Mouse (Mus musculus) hindbrain, postnatal 0 days (tissue): ENCODE results near the gene Zw10. TPM values are rescaled to one million over a fixed set of nuclear protein-coding genes. Genes with fewer than 3 reads are reported as not detected.

Source experiments
- ATAC-seq: fragments of 200-750 bp; cut with Nextera tagmentation; 2 replicates; pipeline ENCODE4 v1.8.0; 2017; ENCODE audit warnings: mild to moderate bottlenecking, moderate TSS enrichment, moderate library complexity
- DNase-seq: peaks from one replicate; pipeline ENCODE4 v3.0.0-alpha.2; 2015; ENCODE audit warnings: low spot score
- H3K27ac ChIP-seq: fragments of 300-500 bp; sonication (generic); 2 replicates; pipeline ENCODE4 v1.5.1; 2014; ENCODE audit warnings: mild to moderate bottlenecking
- H3K27me3 ChIP-seq: fragments of 300-500 bp; sonication (generic); 2 replicates; pipeline ENCODE4 v1.6.1; 2014; ENCODE audit warnings: low read length, mixed read lengths; ENCODE audit not compliant: insufficient read depth
- H3K36me3 ChIP-seq: fragments of 300-500 bp; sonication (generic); 2 replicates; pipeline ENCODE4 v1.6.1; 2014; ENCODE audit warnings: low read length, mixed read lengths; ENCODE audit not compliant: insufficient read depth
- H3K4me1 ChIP-seq: fragments of 300-500 bp; sonication (generic); 2 replicates; pipeline ENCODE4 v1.6.1; 2014; ENCODE audit warnings: antibody characterized with exemption, low read length, mixed read lengths; ENCODE audit not compliant: insufficient read depth
- H3K4me2 ChIP-seq: fragments of 300-500 bp; sonication (generic); 2 replicates; pipeline ENCODE4 v1.6.1; 2014; ENCODE audit warnings: low read depth, mild to moderate bottlenecking, low read length, moderate library complexity, mixed read lengths
- H3K4me3 ChIP-seq: fragments of 300-500 bp; sonication (generic); 2 replicates; pipeline ENCODE4 v1.5.1; 2014; ENCODE audit warnings: low read length
- H3K9ac ChIP-seq: fragments of 300-500 bp; sonication (generic); replicated peaks from 2 replicates; pipeline ENCODE4 v1.6.1; 2014; ENCODE audit warnings: mild to moderate bottlenecking, low read length, moderate library complexity, mixed read lengths
- H3K9me3 ChIP-seq: fragments of 300-500 bp; sonication (generic); 2 replicates; pipeline ENCODE4 v1.6.1; 2016; ENCODE audit warnings: low read length, mixed read lengths
- CTCF ChIP-seq: IDR thresholded peaks from 2 replicates; pipeline ENCODE4 v1.5.1; 2016; ENCODE audit warnings: antibody characterized with exemption, control low read depth, low read depth
- WGBS: fragments of 180-500 bp; shearing (Covaris S2); extraction: QIAGEN DNeasy Blood & Tissue Kit; methylation state at CpG from one replicate; pipeline ENCODE4 v1.1.7; 2014; 5-methylcytosine and 5-hydroxymethylcytosine counted together
- polyA plus RNA-seq: library from polyadenylated mRNA; unstranded; fragments of >200 nt; fragmentation: Nextera tagmentation; extraction: Ambion mirVana; gene quantifications from 2 replicates; pipeline ENCODE4 v1.2.1, GENCODE M21; 2015
- total RNA-seq: library from RNA; depleted of rRNA; stranded (reverse); fragments of >200 nt; gene quantifications from 2 replicates; pipeline ENCODE4 v1.2.3, GENCODE M21; 2014

The Zw10 gene
- total and polyA plus RNA-seq, 2 experiments from 2014 or later: 13.0 to 17.6 TPM

DNA sequence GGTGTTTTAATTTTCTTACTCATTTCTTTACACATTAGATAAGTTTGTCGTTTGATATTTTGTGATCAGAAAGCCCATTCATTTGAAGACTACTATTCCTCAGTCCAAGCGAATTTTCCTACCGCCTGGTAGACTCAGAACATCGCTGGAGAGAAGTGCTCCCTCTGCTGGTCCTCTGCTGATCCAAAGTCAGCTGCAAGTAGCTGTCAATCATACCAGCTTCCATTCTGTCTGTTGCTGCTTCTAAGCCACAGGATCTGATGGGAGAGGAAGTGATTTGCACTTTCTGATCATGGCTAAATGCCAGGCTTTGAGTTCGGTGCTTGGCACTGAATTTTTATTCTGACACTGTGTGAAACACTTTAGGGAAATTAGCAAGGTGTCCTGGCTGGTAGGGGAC, 4.1 kb upstream of the Zw10 start:
- H3K9me3 ChIP-seq: no peaks in the 10 kb centered on the region
- TF ChIP-seq CTCF: peak; percentile 87
- peaks cover 1% of the 10 kb centered on the region; the same call in 1 of the 2 replicates for H3K4me1 ChIP-seq
- DNase-seq (peak; percentile 84), ATAC-seq (no peak)
- 15% methylated on average over 5 of the region's 5 CpGs for WGBS
- H3K36me3 ChIP-seq: no peaks in the 10 kb centered on the region
- H3K9ac ChIP-seq: no peak overlapping the region
- H3K4me3 ChIP-seq: no peak overlapping the region
- no peak overlapping the region for H3K27ac ChIP-seq
- no peaks in the 10 kb centered on the region for H3K27me3 ChIP-seq
- H3K4me2 ChIP-seq: no peak overlapping the region

GRCm38 (mm10) chr9:49054028-49054427, 1.4 kb upstream of the Zw10 start:
- peaks cover 4% of the 10 kb centered on the region; the same call in 1 of the 2 replicates for H3K4me1 ChIP-seq
- no peak overlapping the region for H3K9ac ChIP-seq
- H3K4me2 ChIP-seq: no peak overlapping the region
- H3K27ac ChIP-seq: no peak overlapping the region
- no peak for TF ChIP-seq CTCF
- H3K27me3 ChIP-seq: no peaks in the 10 kb centered on the region
- no peaks in the 10 kb centered on the region for H3K9me3 ChIP-seq
- WGBS: 85% methylated on average over 3 of the region's 3 CpGs
- no peak overlapping the region for H3K4me3 ChIP-seq
- ATAC-seq (no peak), DNase-seq (no peak)
- H3K36me3 ChIP-seq: 0 out of 2 replicates have a peak, but pooled peaks cover 6% of the 10 kb centered on the region

DNA sequence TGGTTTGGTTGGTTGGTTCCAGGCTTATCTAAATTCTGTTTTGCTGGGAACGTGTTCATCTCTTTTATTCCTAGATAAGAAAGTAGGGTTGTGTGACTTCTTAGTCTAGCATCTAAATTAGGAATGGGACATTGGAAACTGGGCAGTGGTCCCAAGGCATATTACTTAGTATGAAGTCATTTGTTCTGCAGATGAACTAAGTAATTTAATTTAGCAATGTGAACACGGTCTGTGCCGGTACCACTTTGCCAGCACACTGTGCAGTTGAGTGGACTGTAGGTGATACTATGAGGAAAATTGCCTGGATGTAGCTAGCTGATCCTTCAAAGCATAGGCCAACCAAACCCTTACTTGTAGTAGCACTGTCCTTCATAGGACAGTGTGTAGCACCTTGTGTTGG, 21.4 kb downstream of the Zw10 start:
- no peak for DNase-seq
- WGBS: 85% methylated on average over 3 of the region's 3 CpGs
- Histone ChIP-seq H3K9ac (no peak overlapping the region), H3K9me3 (no peaks in the 10 kb centered on the region), H3K4me1 (no peaks in the 10 kb centered on the region), H3K27ac (no peak overlapping the region), H3K4me3 (no peak overlapping the region), H3K4me2 (no peak overlapping the region), H3K36me3 (peaks cover 35% of the 10 kb centered on the region; the same call in 1 of the 2 replicates), H3K27me3 (no peaks in the 10 kb centered on the region)
- no peak for ATAC-seq
- no peak for TF ChIP-seq CTCF

GRCm38 (mm10) chr9:49081107-49081506, 25.7 kb downstream of the Zw10 start, which contains the start of gene Tmprss5:
TSS of gene Tmprss5 (plus strand) at chr9:49081260.
- Histone ChIP-seq H3K9me3 (no peaks in the 10 kb centered on the region), H3K36me3 (peaks cover 11% of the 10 kb centered on the region; the same call in 1 of the 2 replicates), H3K9ac (no peak within 1 kb of the TSS), H3K4me3 (no peak within 1 kb of the TSS), H3K4me2 (no peak within 1 kb of the TSS), H3K27me3 (no peaks in the 10 kb centered on the region), H3K4me1 (no peaks in the 10 kb centered on the region), H3K27ac (no peak within 1 kb of the TSS)
- no peak for ATAC-seq
- TF ChIP-seq CTCF: no peak
- no peak for DNase-seq
- 46% methylated on average over 5 of the region's 5 CpGs for WGBS

- H3K4me2 ChIP-seq: no peak overlapping the region
- H3K4me3 ChIP-seq: no peak overlapping the region
- TF ChIP-seq CTCF: peak; percentile 96
- no peaks in the 10 kb centered on the region for H3K4me1 ChIP-seq
- WGBS: 5% methylated on average over 4 of the region's 4 CpGs
- ATAC-seq (no peak), DNase-seq (peak; percentile 92)
- no peaks in the 10 kb centered on the region for H3K27me3 ChIP-seq
- H3K9me3 ChIP-seq: no peaks in the 10 kb centered on the region
- peaks cover 11% of the 10 kb centered on the region; the same call in 1 of the 2 replicates for H3K36me3 ChIP-seq
- H3K27ac ChIP-seq: no peak overlapping the region
- no peak overlapping the region for H3K9ac ChIP-seq
Measured at GRCm38 (mm10) chr9:49081561-49081960, 26.1 kb downstream of the Zw10 start.

- H3K36me3 ChIP-seq: no peaks in the 10 kb centered on the region
- 25% methylated on average over 11 of the region's 11 CpGs for WGBS
- no peak for TF ChIP-seq CTCF
Measured at GRCm38 (mm10) chr9:49087317-49087716, 31.9 kb downstream of the Zw10 start.

GRCm38 (mm10) chr9:49098871-49099270, 43.5 kb downstream of the Zw10 start:
- ATAC-seq (no peak), DNase-seq (no peak)
- no peaks in the 10 kb centered on the region for H3K9me3 ChIP-seq
- 87% methylated on average over 3 of the region's 3 CpGs for WGBS
- no peak for TF ChIP-seq CTCF
- no peak overlapping the region for H3K9ac ChIP-seq
- H3K4me3 ChIP-seq: no peak overlapping the region
- H3K27ac ChIP-seq: no peak overlapping the region
- no peaks in the 10 kb centered on the region for H3K4me1 ChIP-seq
- no peaks in the 10 kb centered on the region for H3K27me3 ChIP-seq
- no peak overlapping the region for H3K4me2 ChIP-seq
- no peaks in the 10 kb centered on the region for H3K36me3 ChIP-seq

More at GRCm38 (mm10) chr9:49087317-49087716, 31.9 kb downstream of the Zw10 start:
- no peak overlapping the region for H3K4me2 ChIP-seq
- H3K4me3 ChIP-seq: no peak overlapping the region
- peak; percentile 34 for DNase-seq
- no peaks in the 10 kb centered on the region for H3K4me1 ChIP-seq
- no peak overlapping the region for H3K9ac ChIP-seq
- no peaks in the 10 kb centered on the region for H3K9me3 ChIP-seq
- H3K27me3 ChIP-seq: no peaks in the 10 kb centered on the region
- no peak overlapping the region for H3K27ac ChIP-seq
- ATAC-seq: no peak
